Mouse (Mus musculus): ENCODE data around the gene Nit2. TPM values are rescaled to one million over a fixed set of nuclear protein-coding genes. Genes with fewer than 3 reads are reported as not detected.

Gene Nit2
- total and polyA plus RNA-seq, 3 experiments, result 33.6 to 38.9 TPM; not detected in 1

Other genes with a start within 250 kb of the Nit2 start
- gene Lnp1, start 239.3 kb downstream of the Nit2 start, total RNA-seq (2012; rRNA removed), result not detected in 2 replicates
- not detected for gene Lnp1, start 239.3 kb downstream of the Nit2 start, polyA plus RNA-seq (2012; ENCODE audit: insufficient read depth in 1 of 2, insufficient read length in 2 of 2, low read depth in 1 of 2, low replicate concordance in 2 of 2, missing spikeins in 1 of 2)
- gene Tmem45a2, start 96.0 kb downstream of the Nit2 start, total RNA-seq (2012; rRNA removed), result not detected in 2 replicates
- gene Tmem45a2, start 96.0 kb downstream of the Nit2 start, polyA plus RNA-seq (2012; ENCODE audit: insufficient read depth in 1 of 2, insufficient read length in 2 of 2, low read depth in 1 of 2, low replicate concordance in 2 of 2, missing spikeins in 1 of 2), result under 1 TPM in 1 of 2 experiments, not detected in 1; 0.04 TPM
- 123 and 124 TPM in 2 replicates for gene Tomm70a, start 45.6 kb downstream of the Nit2 start, total RNA-seq (2012; rRNA removed)
- gene Tomm70a, start 45.6 kb downstream of the Nit2 start, polyA plus RNA-seq (2012; ENCODE audit: insufficient read depth in 1 of 2, insufficient read length in 2 of 2, low read depth in 1 of 2, low replicate concordance in 2 of 2, missing spikeins in 1 of 2), result 100 to 1,000 TPM in 1 of 2 experiments, 10 to 100 TPM in 1; 97.4 to 162 TPM
- 15.7 and 16.9 TPM in 2 replicates for gene Tbc1d23, start 64.2 kb upstream of the Nit2 start, total RNA-seq (2012; rRNA removed)
- 10 to 100 TPM in 1 of 2 experiments, not detected in 1; 18.1 TPM for gene Tbc1d23, start 64.2 kb upstream of the Nit2 start, polyA plus RNA-seq (2012; ENCODE audit: insufficient read depth in 1 of 2, insufficient read length in 2 of 2, low read depth in 1 of 2, low replicate concordance in 2 of 2, missing spikeins in 1 of 2)
- 0.03 and 0.04 TPM in 2 replicates for gene Tmem30c, start 125.5 kb upstream of the Nit2 start, total RNA-seq (2012; rRNA removed)
- under 1 TPM in 1 of 2 experiments, not detected in 1; 0.38 TPM for gene Tmem30c, start 125.5 kb upstream of the Nit2 start, polyA plus RNA-seq (2012; ENCODE audit: insufficient read depth in 1 of 2, insufficient read length in 2 of 2, low read depth in 1 of 2, low replicate concordance in 2 of 2, missing spikeins in 1 of 2)
- gene Filip1l, start 185.8 kb upstream of the Nit2 start, total RNA-seq (2012; rRNA removed), result 0.27 and 0.39 TPM in 2 replicates
- gene Filip1l, start 185.8 kb upstream of the Nit2 start, polyA plus RNA-seq (2012; ENCODE audit: insufficient read depth in 1 of 2, insufficient read length in 2 of 2, low read depth in 1 of 2, low replicate concordance in 2 of 2, missing spikeins in 1 of 2), result 1 to 10 TPM in 1 of 2 experiments, not detected in 1; 1.8 TPM